Mouse (Mus musculus) midbrain, embryonic 16.5 days (tissue): ENCODE results near the gene Gbp2b. TPM values are rescaled to one million over a fixed set of nuclear protein-coding genes. Genes with fewer than 3 reads are reported as not detected.

ENCODE experiments used
- ATAC-seq: fragments of 200-750 bp; cut with Nextera tagmentation; 2 replicates; pipeline ENCODE4 v1.8.0; 2017; ENCODE audit warnings: moderate TSS enrichment
- H3K27ac ChIP-seq: fragments of 300-500 bp; sonication (generic); 2 replicates; pipeline ENCODE4 v1.5.1; 2014; ENCODE audit warnings: mild to moderate bottlenecking, low read length, mixed read lengths
- H3K27me3 ChIP-seq: fragments of 300-500 bp; sonication (generic); 2 replicates; pipeline ENCODE4 v1.6.1; 2014; ENCODE audit warnings: low read depth, low read length, mixed read lengths; ENCODE audit not compliant: control insufficient read depth, insufficient read depth
- H3K36me3 ChIP-seq: fragments of 300-500 bp; sonication (generic); 2 replicates; pipeline ENCODE4 v1.6.1; 2014; ENCODE audit warnings: mild to moderate bottlenecking, low read length, moderate library complexity, mixed read lengths; ENCODE audit not compliant: control insufficient read depth, insufficient read depth
- H3K4me1 ChIP-seq: fragments of 300-500 bp; sonication (generic); 2 replicates; pipeline ENCODE4 v1.6.1; 2014; ENCODE audit warnings: mild to moderate bottlenecking, low read length, mixed read lengths; ENCODE audit not compliant: control insufficient read depth, insufficient read depth
- H3K4me2 ChIP-seq: fragments of 300-500 bp; sonication (generic); 2 replicates; pipeline ENCODE4 v1.6.1; 2014; ENCODE audit warnings: mild to moderate bottlenecking, low read length, mixed read lengths
- H3K4me3 ChIP-seq: fragments of 300-500 bp; sonication (generic); 2 replicates; pipeline ENCODE4 v1.5.1; 2014; ENCODE audit warnings: low read depth, mild to moderate bottlenecking, low read length, moderate library complexity, mixed read lengths
- H3K9ac ChIP-seq: fragments of 300-500 bp; sonication (generic); 2 replicates; pipeline ENCODE4 v1.6.1; 2014; ENCODE audit warnings: low read depth, low read length, mixed read lengths
- H3K9me3 ChIP-seq: fragments of 300-500 bp; sonication (generic); replicated peaks from 2 replicates; pipeline ENCODE4 v1.6.1; 2014; ENCODE audit warnings: mild to moderate bottlenecking, low read length, mixed read lengths; ENCODE audit not compliant: control insufficient read depth, poor library complexity, severe bottlenecking
- WGBS: fragments of 180-500 bp; shearing (Covaris S2); extraction: QIAGEN DNeasy Blood & Tissue Kit; methylation state at CpG from one replicate; pipeline ENCODE4 v1.1.7; 2014; 5-methylcytosine and 5-hydroxymethylcytosine counted together
- microRNA-seq: library from miRNA; unstranded; fragments of <30 nt; microRNA quantifications from one replicate; pipeline ENCODE4, GENCODE M21; 2017
- polyA plus RNA-seq: library from polyadenylated mRNA; unstranded; fragments of >200 nt; fragmentation: Nextera tagmentation; extraction: Ambion mirVana; gene quantifications from 2 replicates; pipeline ENCODE4 v1.2.1, GENCODE M21; 2015

The Gbp2b gene
- polyA plus RNA-seq, 1 experiment from 2014 or later: not detected

GRCm38 (mm10) chr3:142650205-142650604, 55.6 kb downstream of the Gbp2b start:
- no peak overlapping the region for H3K9ac ChIP-seq
- H3K27me3 ChIP-seq: no peaks in the 10 kb centered on the region
- no peak overlapping the region for H3K4me3 ChIP-seq
- no peak for ATAC-seq
- H3K4me1 ChIP-seq: no peaks in the 10 kb centered on the region
- no peak overlapping the region for H3K4me2 ChIP-seq
- H3K27ac ChIP-seq: no peak overlapping the region
- H3K9me3 ChIP-seq: no peaks in the 10 kb centered on the region
- no peaks in the 10 kb centered on the region for H3K36me3 ChIP-seq
- WGBS: 13% methylated on average over 2 of the region's 2 CpGs

GRCm38 (mm10) chr3:142664723-142665122, 70.1 kb downstream of the Gbp2b start:
- ATAC-seq: 0 out of 2 replicates have a peak, but pooled peaks have one; percentile 17
- H3K4me1 ChIP-seq: no peaks in the 10 kb centered on the region
- H3K9ac ChIP-seq: no peak overlapping the region
- H3K27me3 ChIP-seq: no peaks in the 10 kb centered on the region
- no peak overlapping the region for H3K4me3 ChIP-seq
- H3K4me2 ChIP-seq: no peak overlapping the region
- no peak overlapping the region for H3K27ac ChIP-seq
- no peaks in the 10 kb centered on the region for H3K36me3 ChIP-seq
- WGBS: 96% methylated on average over 8 of the region's 8 CpGs
- no peaks in the 10 kb centered on the region for H3K9me3 ChIP-seq

Small RNA genes within 50 kb of the gene (microRNA-seq; reads per million reads assigned to microRNA genes)
- not detected for gene Mir6381

Other genes with a start within 250 kb of the Gbp2b start
- 14.9 and 15.6 TPM in 2 replicates for gene Pdlim5, start 199.2 kb upstream of the Gbp2b start, polyA plus RNA-seq
- gene Gbp5, start 100.9 kb upstream of the Gbp2b start, polyA plus RNA-seq: 0.19 and 0.20 TPM in 2 replicates
- 1.9 and 2.1 TPM in 2 replicates for gene Gbp7, start 64.5 kb upstream of the Gbp2b start, polyA plus RNA-seq
- 1.5 and 1.9 TPM in 2 replicates for gene Gbp3, start 34.8 kb upstream of the Gbp2b start, polyA plus RNA-seq
- gene Gbp2, start 25.8 kb downstream of the Gbp2b start, polyA plus RNA-seq: 0.53 and 0.60 TPM in 2 replicates
- 3.6 and 4.9 TPM in 2 replicates for gene Kyat3, start 106.2 kb downstream of the Gbp2b start, polyA plus RNA-seq
- 65.4 and 73.9 TPM in 2 replicates for gene Gtf2b, start 170.2 kb downstream of the Gbp2b start, polyA plus RNA-seq